Mouse (Mus musculus): ENCODE measurements around the gene Acvr1c. TPM values are rescaled to one million over a fixed set of nuclear protein-coding genes. Genes with fewer than 3 reads are reported as not detected.

The Acvr1c gene
- polyA plus RNA-seq, 1 experiment from 2014 or later, result 0.51 TPM

GRCm38 (mm10) chr2:58279163-58279562, 78.5 kb downstream of the Acvr1c start:
- ATAC-seq (ENCODE audit: low FRiP score, low read depth), result no peak
- no peaks in the 10 kb centered on the region for H3K4me1 ChIP-seq (replicated peaks)
- H3K9me3 ChIP-seq, result no peaks in the 10 kb centered on the region
- H3K4me2 ChIP-seq, result no peak overlapping the region
- no peak overlapping the region for H3K4me3 ChIP-seq
- 86% methylated on average over 5 of the region's 5 CpGs for WGBS
- no peak overlapping the region for H3K27ac ChIP-seq (replicated peaks)
- H3K9ac ChIP-seq, result no peak overlapping the region
- H3K27me3 ChIP-seq, result no peaks in the 10 kb centered on the region
- no peaks in the 10 kb centered on the region for H3K36me3 ChIP-seq

- H3K9me3 ChIP-seq, result no peaks in the 10 kb centered on the region
- H3K36me3 ChIP-seq, result no peaks in the 10 kb centered on the region
- no peak overlapping the region for H3K27ac ChIP-seq (replicated peaks)
- no peaks in the 10 kb centered on the region for H3K27me3 ChIP-seq
- H3K9ac ChIP-seq, result no peak overlapping the region
- H3K4me1 ChIP-seq (replicated peaks), result no peaks in the 10 kb centered on the region
- no peak overlapping the region for H3K4me2 ChIP-seq
- ATAC-seq (ENCODE audit: low FRiP score, low read depth), result no peak
- WGBS, result 92% methylated on average over 7 of the region's 7 CpGs
- no peak overlapping the region for H3K4me3 ChIP-seq
Measured at GRCm38 (mm10) chr2:58276454-58276853, 81.2 kb downstream of the Acvr1c start.

- Histone ChIP-seq H3K4me3 (no peak overlapping the region), H3K27me3 (no peaks in the 10 kb centered on the region), H3K36me3 (no peaks in the 10 kb centered on the region), H3K4me1 (replicated peaks) (no peaks in the 10 kb centered on the region), H3K27ac (replicated peaks) (no peak overlapping the region), H3K4me2 (no peak overlapping the region), H3K9ac (no peak overlapping the region), H3K9me3 (no peaks in the 10 kb centered on the region)
- no peak for ATAC-seq (ENCODE audit: low FRiP score, low read depth)
- WGBS, result 81% methylated on average over 4 of the region's 4 CpGs
Measured at GRCm38 (mm10) chr2:58240639-58241038, 117.1 kb downstream of the Acvr1c start.

- WGBS, result 77% methylated on average over 2 of the region's 2 CpGs
- ATAC-seq (ENCODE audit: low FRiP score, low read depth), result no peak
- no peak overlapping the region for H3K9ac ChIP-seq
- no peak overlapping the region for H3K27ac ChIP-seq (replicated peaks)
- no peaks in the 10 kb centered on the region for H3K4me1 ChIP-seq (replicated peaks)
- H3K36me3 ChIP-seq, result no peaks in the 10 kb centered on the region
- no peak overlapping the region for H3K4me3 ChIP-seq
- H3K9me3 ChIP-seq, result no peaks in the 10 kb centered on the region
- no peaks in the 10 kb centered on the region for H3K27me3 ChIP-seq
- H3K4me2 ChIP-seq, result no peak overlapping the region
Measured at GRCm38 (mm10) chr2:58237487-58237886, 120.2 kb downstream of the Acvr1c start.

Other genes starting within 250 kb of the Acvr1c start
- gene Cytip, start 162.4 kb downstream of the Acvr1c start, polyA plus RNA-seq (2015; fragmentation: Nextera tagmentation; extraction: Ambion mirVana), result 0.08 and 0.10 TPM in 2 replicates
- not detected in 2 replicates for gene Gm17409, start 112.2 kb upstream of the Acvr1c start, polyA plus RNA-seq (2015; fragmentation: Nextera tagmentation; extraction: Ambion mirVana)
- gene Acvr1, start 209.3 kb upstream of the Acvr1c start, polyA plus RNA-seq (2015; fragmentation: Nextera tagmentation; extraction: Ambion mirVana), result 4.5 and 5.0 TPM in 2 replicates
- gene Upp2, start 209.4 kb upstream of the Acvr1c start, polyA plus RNA-seq (2015; fragmentation: Nextera tagmentation; extraction: Ambion mirVana), result 12.0 and 16.2 TPM in 2 replicates

All from hindbrain, embryonic 15.5 days (tissue).